Mouse (Mus musculus): Measurements from ENCODE around the gene Gm4881. TPM values are rescaled to one million over a fixed set of nuclear protein-coding genes. Genes with fewer than 3 reads are reported as not detected.

Gene Gm4881
- polyA plus RNA-seq, 1 experiment from 2014 or later: not detected

DNA sequence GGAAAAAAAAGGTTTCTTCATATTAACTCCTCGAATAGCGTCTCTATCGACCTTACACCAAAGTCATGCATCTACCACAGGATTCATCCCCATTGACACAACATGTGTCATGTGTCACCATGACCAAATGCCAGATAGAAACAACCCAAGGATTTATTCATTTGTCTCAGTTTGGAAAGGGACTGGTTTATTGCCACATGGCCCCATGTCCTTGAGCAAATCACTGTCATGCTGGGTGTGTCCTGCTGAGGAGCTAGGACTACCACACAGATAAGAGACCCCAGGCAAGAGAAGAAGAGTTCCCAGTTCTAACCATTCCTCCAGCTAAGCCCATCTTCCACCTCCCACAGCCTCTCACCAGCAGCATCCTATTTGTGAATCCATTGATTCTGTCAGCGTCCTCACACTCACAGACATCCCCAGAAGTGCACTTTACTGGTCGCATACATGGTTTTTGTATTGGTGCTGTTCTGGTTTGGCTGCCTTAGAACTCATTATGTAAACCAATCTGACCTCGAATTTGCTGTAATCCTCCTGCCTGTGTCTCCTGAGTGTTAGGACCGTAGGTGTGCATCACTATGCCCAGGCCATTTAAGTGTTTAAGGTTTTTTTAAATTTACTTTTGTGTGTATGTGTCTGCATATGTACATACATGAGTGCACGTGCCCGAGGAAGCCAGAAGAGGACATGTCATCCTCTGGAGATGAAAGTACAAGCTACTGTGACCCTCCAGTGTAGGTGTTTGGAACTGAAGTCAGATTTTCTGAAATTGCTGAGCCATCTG lies 61.7 kb downstream of the Gm4881 start:
- peaks cover 33% of the 10 kb centered on the region for H3K4me1 ChIP-seq
- H3K4me2 ChIP-seq: no peak overlapping the region
- H3K9ac ChIP-seq: no peak overlapping the region
- no peaks in the 10 kb centered on the region; the same call in 1 of the 2 replicates for H3K9me3 ChIP-seq
- H3K4me3 ChIP-seq: no peak overlapping the region
- no peak for ATAC-seq (ENCODE audit: insufficient number of reproducible peaks, insufficient read depth, low FRiP score, low TSS enrichment, low read depth)
- peaks cover 21% of the 10 kb centered on the region for H3K36me3 ChIP-seq
- no peak overlapping the region for H3K27ac ChIP-seq
- WGBS: 90% methylated on average over 9 of the region's 9 CpGs
- H3K27me3 ChIP-seq: no peaks in the 10 kb centered on the region

DNA sequence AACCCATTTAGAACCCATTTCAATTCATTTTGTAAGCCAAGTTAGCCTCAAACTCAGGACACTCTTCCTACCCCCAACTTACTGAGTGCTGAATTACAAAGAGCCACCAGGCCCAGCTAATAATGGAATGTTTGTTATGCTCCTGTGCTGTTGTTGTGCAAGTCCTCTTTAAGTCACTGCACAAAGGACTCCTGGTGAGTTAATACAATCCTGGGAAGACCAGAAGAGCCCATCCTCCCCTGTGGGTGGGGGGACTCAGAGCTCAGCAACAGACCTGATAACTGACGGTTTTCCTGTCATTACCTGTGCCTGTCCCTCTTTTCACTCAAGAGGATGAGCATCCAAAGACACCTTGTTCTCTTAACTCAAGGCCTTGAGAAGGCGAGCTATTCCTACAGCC lies 64.7 kb downstream of the Gm4881 start:
- Histone ChIP-seq H3K4me1 (peaks cover 15% of the 10 kb centered on the region), H3K4me3 (no peak overlapping the region), H3K36me3 (no peaks in the 10 kb centered on the region), H3K27ac (no peak overlapping the region), H3K27me3 (no peaks in the 10 kb centered on the region), H3K9me3 (no peaks in the 10 kb centered on the region; the same call in 1 of the 2 replicates), H3K9ac (no peak overlapping the region), H3K4me2 (no peak overlapping the region)
- 30% methylated on average over 2 of the region's 2 CpGs for WGBS
- ATAC-seq (ENCODE audit: insufficient number of reproducible peaks, insufficient read depth, low FRiP score, low TSS enrichment, low read depth): no peak

DNA sequence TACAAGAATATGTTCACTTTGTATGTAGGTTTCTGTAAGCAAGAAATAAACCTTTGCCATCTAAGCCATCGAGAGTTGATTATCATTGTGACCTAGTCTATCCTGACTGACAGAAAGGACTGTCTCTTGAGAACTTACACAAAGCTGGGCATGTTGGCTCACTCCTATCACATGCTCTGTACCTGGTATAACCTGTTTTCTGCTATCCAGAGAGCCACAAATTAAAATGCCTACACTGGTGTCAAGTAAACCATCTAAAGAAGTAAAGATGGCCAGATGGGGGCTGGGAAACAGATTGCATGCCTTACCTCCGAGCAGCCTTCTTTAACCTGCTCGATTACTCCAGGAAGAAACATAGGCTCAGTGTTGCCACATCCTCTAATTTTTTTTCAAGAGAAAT lies 66.7 kb downstream of the Gm4881 start:
- Histone ChIP-seq H3K4me1 (peaks cover 15% of the 10 kb centered on the region), H3K27ac (peak overlapping the region; percentile 87; the same call in 1 of the 2 replicates), H3K9me3 (no peaks in the 10 kb centered on the region), H3K4me3 (no peak overlapping the region), H3K36me3 (no peaks in the 10 kb centered on the region), H3K27me3 (no peaks in the 10 kb centered on the region), H3K4me2 (no peak overlapping the region), H3K9ac (no peak overlapping the region)
- WGBS: 33% methylated on average over 3 of the region's 3 CpGs
- ATAC-seq (ENCODE audit: insufficient number of reproducible peaks, insufficient read depth, low FRiP score, low TSS enrichment, low read depth): 0 out of 2 replicates have a peak, but pooled peaks have one; percentile 6

Small RNA genes lying within 50 kb of the gene (microRNA-seq; reads per million reads assigned to microRNA genes)
- gene Mir7046 (not detected), gene Mir7047 (not detected)

Other genes starting within 250 kb of the Gm4881 start
- not detected in 2 replicates for gene BC049730, start 235.3 kb downstream of the Gm4881 start, polyA plus RNA-seq (2015; fragmentation: Nextera tagmentation; extraction: Ambion mirVana)
- not detected in 2 replicates for gene Gm4763, start 217.6 kb downstream of the Gm4881 start, polyA plus RNA-seq (2015; fragmentation: Nextera tagmentation; extraction: Ambion mirVana)
- 0.35 and 0.77 TPM in 2 replicates for gene Cd177, start 184.2 kb downstream of the Gm4881 start, polyA plus RNA-seq (2015; fragmentation: Nextera tagmentation; extraction: Ambion mirVana)
- gene Ceacam10, start 167.3 kb downstream of the Gm4881 start, polyA plus RNA-seq (2015; fragmentation: Nextera tagmentation; extraction: Ambion mirVana): 0.56 and 0.74 TPM in 2 replicates
- gene Gm9844, start 82.3 kb downstream of the Gm4881 start, polyA plus RNA-seq (2015; fragmentation: Nextera tagmentation; extraction: Ambion mirVana): 19.6 and 35.1 TPM in 2 replicates
- not detected in 2 replicates for gene Lypd4, start 74.6 kb downstream of the Gm4881 start, polyA plus RNA-seq (2015; fragmentation: Nextera tagmentation; extraction: Ambion mirVana)
- not detected in 2 replicates for gene Dmrtc2, start 74.4 kb downstream of the Gm4881 start, polyA plus RNA-seq (2015; fragmentation: Nextera tagmentation; extraction: Ambion mirVana)
- gene Rps19, start 60.1 kb downstream of the Gm4881 start, polyA plus RNA-seq (2015; fragmentation: Nextera tagmentation; extraction: Ambion mirVana): 2,967 and 3,152 TPM in 2 replicates
- 0.41 and 0.89 TPM in 2 replicates for gene Cd79a, start 47.1 kb downstream of the Gm4881 start, polyA plus RNA-seq (2015; fragmentation: Nextera tagmentation; extraction: Ambion mirVana)
- gene Arhgef1, start 41.6 kb downstream of the Gm4881 start, polyA plus RNA-seq (2015; fragmentation: Nextera tagmentation; extraction: Ambion mirVana): 115 and 122 TPM in 2 replicates
- gene Rabac1, start 28.3 kb upstream of the Gm4881 start, polyA plus RNA-seq (2015; fragmentation: Nextera tagmentation; extraction: Ambion mirVana): 141 and 163 TPM in 2 replicates
- gene Atp1a3, start 61.5 kb upstream of the Gm4881 start, polyA plus RNA-seq (2015; fragmentation: Nextera tagmentation; extraction: Ambion mirVana): 2.0 and 2.3 TPM in 2 replicates
- gene Grik5, start 127.9 kb upstream of the Gm4881 start, polyA plus RNA-seq (2015; fragmentation: Nextera tagmentation; extraction: Ambion mirVana): 9.8 and 11.2 TPM in 2 replicates
- gene Zfp574, start 128.1 kb upstream of the Gm4881 start, polyA plus RNA-seq (2015; fragmentation: Nextera tagmentation; extraction: Ambion mirVana): 33.7 and 36.3 TPM in 2 replicates
- gene Pou2f2, start 235.2 kb upstream of the Gm4881 start, polyA plus RNA-seq (2015; fragmentation: Nextera tagmentation; extraction: Ambion mirVana): 0.91 and 1.3 TPM in 2 replicates

All from embryonic facial prominence, embryonic 13.5 days (tissue).